Mouse (Mus musculus): ENCODE measurements around the gene Ccdc144b. TPM values are rescaled to one million over a fixed set of nuclear protein-coding genes. Genes with fewer than 3 reads are reported as not detected.
A peak's percentile ranks its signal among the peaks of the same experiment; 100 is the strongest.

Ccdc144b gene
- total RNA-seq, 2 experiments from 2014 or later = not detected

DNA sequence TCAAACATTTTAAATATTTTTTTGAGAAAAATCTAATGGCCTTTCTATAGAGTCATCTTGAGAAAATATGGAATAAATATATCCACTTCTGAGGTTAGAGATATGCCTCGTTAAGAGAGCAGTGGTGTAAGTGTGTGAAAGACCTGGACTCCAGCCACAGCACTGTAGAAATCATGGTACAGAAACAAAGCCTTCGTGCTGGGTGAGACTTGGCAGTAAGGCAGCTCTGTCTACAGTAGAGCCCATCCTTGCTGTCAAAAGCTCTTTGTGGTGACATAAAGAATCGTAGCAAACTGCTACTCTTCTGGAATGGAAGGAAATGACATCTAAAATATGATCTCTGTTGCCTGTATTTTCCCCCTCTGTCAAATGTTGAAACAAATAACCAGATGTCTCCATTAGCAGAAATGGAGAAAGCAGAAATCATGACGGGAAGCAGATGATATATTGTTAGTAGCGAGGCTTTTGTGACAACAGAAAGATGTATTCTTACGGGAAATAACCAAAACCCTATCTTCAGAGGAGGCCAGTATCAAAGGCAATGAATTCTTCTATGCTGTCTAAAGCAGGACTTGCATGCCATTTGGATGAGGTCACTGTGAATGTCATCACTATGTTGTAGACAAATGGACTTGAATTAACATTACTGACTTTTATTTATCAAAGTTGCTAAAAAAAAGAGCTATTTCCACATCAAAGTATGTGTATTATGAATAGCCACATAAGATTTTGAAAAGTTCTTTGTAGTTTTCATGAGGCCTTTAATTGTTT is 21.4 kb downstream of the Ccdc144b start:
- intact Hi-C loops (cut with DNase I) = no loop called here
- no peak for DNase-seq (ENCODE audit: low spot score in 2 of 2)

DNA sequence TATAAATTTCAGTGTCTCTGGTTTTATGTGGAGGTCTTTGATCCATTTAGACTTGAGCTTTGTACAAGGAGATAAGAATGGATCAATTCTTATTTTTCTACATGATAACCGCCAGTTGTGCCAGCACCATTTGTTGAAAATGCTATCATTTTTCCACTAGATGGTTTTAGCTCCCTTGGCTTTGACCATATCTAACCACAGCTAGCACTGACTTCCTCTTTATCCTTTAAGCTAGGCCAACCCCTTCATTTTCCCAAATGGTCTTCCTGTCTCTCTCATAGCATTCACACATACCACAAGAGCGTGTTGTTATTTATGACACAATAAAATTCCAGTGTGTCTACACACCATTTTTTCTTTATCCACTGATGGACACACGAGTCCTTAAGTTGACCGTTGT is 23.4 kb downstream of the Ccdc144b start:
- intact Hi-C loops (cut with DNase I) = no loop called here

DNA sequence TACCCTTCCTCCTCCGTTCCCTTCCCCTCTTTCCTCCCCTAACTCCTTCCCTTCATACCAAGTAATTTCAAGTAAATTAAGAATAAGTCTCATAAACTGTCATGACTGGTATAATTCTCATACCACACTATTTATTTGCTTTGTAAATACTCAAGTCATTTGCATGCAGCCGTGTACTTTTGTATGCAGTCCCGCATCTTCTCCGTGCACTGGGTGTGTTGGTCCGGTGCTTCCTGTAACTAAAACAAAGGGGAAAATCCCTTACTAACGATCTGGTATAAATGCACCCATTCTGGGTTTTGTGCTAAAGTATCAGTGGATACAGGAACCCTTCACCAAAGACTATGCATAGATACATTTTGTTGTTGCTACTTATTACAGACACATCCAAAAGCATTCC is 27.6 kb downstream of the Ccdc144b start:
- no peak for DNase-seq (ENCODE audit: low spot score in 2 of 2)
- intact Hi-C loops (cut with DNase I) = no loop called here

More for the DNA sequence above, 23.4 kb downstream of the Ccdc144b start:
- no peak for DNase-seq (ENCODE audit: low spot score in 2 of 2)

- intact Hi-C loops (cut with DNase I) = no loop called here
- DNase-seq (ENCODE audit: low spot score in 2 of 2) = no peak
These were observed 42.1 kb downstream of the Ccdc144b start for GRCm38 (mm10) chr3:36011239-36011638.

DNA sequence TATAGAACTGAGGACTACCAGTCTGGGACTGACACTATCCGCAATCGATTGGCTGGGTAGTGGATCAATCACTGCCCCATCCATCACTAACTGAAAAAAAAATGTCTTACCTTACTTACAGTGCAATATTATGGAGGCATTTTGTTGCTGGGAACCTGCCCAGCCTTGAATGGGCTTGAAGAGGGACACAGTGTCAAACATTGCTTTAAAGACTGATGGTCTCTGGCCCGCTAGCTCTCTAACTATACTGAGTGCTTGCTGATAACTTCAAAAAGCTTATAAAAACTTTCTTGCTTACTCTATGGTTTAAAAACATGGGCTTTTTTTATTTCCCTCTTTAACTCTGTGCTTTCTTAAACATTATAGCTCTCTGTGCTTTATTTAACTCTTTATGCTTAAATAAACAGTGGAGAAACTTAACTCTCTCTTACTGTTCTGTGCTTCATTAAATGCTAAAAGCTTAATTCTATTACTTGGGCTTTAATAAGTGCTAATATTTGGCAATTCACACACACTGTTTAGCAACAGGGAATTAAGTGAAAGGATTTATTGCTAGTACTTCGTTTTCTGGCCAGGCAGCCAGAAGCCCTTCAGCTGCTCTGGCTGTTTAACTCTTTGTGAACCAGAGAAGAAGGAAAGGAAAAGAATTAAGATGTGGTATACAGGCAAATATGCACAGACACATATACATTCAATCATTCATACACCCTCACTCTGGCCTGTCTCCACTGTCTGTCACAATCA is 44.8 kb downstream of the Ccdc144b start:
- no peak for DNase-seq (ENCODE audit: low spot score in 2 of 2)
- intact Hi-C loops (cut with DNase I) = no loop called here

- no peak for DNase-seq (ENCODE audit: low spot score in 2 of 2)
- intact Hi-C loops (cut with DNase I) = no loop called here
These were observed 49.1 kb downstream of the Ccdc144b start for GRCm38 (mm10) chr3:36004028-36004895.

- DNase-seq (ENCODE audit: low spot score in 2 of 2) = peak; percentile 97
- intact Hi-C loops (cut with DNase I) = loop anchor here (2.0 kb wide), 1 partner anchor 64 kb away; the partner anchor contains the start of gene Acad9
These were observed 52.8 kb downstream of the Ccdc144b start, which contains the start of gene Mccc1 for GRCm38 (mm10) chr3:36000275-36001239. Gene Mccc1 (minus strand): TSS chr3:36000678.

GRCm38 (mm10) chr3:35994552-35995531 is 58.5 kb downstream of the Ccdc144b start:
- no peak for DNase-seq (ENCODE audit: low spot score in 2 of 2)
- intact Hi-C loops (cut with DNase I) = no loop called here

DNA sequence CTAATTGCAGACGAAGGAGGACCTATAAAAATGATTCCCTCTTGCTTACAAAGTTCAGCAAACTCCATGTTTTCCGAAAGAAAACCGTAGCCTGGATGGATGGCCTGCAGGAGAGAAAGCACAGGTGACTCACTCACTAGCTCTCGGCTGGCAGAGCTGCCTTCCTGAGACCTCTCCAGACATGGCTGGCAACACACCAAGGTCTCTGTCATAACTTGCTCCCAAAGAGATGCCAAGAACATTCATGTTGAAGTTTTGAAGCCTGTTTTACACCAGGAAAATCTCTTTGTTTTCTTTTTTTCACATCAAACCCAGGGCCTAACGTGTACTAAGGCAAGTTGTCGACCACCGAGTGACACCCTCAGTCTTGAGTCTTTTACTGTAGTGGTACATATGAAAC is 62.6 kb downstream of the Ccdc144b start:
- intact Hi-C loops (cut with DNase I) = no loop called here

DNA sequence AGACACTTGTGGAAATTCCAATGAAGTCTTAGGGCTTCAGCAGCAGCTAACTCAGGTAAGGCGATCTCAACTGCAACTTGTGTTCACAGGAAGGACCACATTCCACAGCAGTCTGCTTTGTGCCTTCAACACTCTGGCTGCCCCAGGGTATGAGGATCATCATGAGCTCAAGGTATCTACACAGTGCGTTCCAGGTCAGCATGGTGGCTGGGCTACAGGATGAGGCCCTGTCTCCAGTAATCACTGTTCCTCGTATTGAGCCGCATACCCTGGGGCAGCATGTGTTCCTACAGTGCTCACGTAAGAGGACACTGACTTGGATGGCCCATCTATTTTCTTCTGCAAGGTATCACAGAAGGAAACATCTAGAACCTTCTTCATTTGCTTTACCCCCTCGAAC is 65.3 kb downstream of the Ccdc144b start:
- DNase-seq (ENCODE audit: low spot score in 2 of 2) = no peak
- intact Hi-C loops (cut with DNase I) = no loop called here

More for the DNA sequence above, 62.6 kb downstream of the Ccdc144b start:
- DNase-seq (ENCODE audit: low spot score in 2 of 2) = no peak

GRCm38 (mm10) chr3:35986266-35986665 is 67.1 kb downstream of the Ccdc144b start:
- DNase-seq (ENCODE audit: low spot score in 2 of 2) = no peak

DNA sequence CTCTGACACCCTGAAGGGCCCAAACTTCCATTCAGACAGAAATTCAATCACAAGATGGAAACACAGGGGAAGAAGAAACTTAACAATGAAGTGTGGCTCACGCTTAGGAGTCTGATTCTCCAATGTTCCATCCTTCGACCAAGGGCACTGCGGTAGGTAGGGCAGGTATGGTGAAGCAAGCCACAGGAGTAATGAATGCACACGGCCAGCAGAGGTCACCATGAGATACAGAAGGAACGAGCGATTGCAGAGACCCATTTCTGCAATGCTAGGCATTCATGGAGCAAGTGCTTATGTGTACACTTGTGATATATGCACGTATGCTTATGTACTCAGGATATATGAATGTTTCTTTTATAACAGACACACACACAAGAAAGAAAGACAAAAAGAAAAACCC is 79.8 kb downstream of the Ccdc144b start:
- intact Hi-C loops (cut with DNase I) = loop anchor here (5.0 kb wide), 1 partner anchor 286 kb away; no protein-coding TSS in a partner anchor
- DNase-seq (ENCODE audit: low spot score in 2 of 2) = no peak

More at GRCm38 (mm10) chr3:35986266-35986665, 67.1 kb downstream of the Ccdc144b start:
- intact Hi-C loops (cut with DNase I) = no loop called here

DNA sequence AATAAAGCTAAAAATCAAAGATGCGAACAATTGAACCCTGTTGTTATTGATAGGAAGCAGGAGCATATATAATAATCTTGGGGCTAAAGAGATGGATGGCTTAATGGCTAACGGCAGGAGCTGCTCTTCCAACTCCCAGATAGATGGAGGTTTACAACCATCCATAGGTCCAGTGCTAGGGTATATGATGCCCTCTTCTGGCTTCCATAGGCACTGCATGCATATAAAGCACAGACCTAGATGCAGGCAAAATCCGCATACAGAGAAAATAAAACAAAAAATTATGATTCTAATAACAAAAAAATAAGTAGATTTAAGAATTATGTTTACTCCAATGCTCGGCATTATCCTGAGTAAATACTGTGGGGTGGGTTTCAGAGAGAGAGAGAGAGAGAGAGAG is 80.4 kb downstream of the Ccdc144b start:
- DNase-seq (ENCODE audit: low spot score in 2 of 2) = no peak
- intact Hi-C loops (cut with DNase I) = loop anchor here (5.0 kb wide), 1 partner anchor 286 kb away; no protein-coding TSS in a partner anchor

- intact Hi-C loops (cut with DNase I) = loop anchor here (5.0 kb wide), 1 partner anchor 284 kb away; no protein-coding TSS in a partner anchor
- DNase-seq (ENCODE audit: low spot score in 2 of 2) = no peak
These were observed 82.2 kb downstream of the Ccdc144b start for GRCm38 (mm10) chr3:35971149-35971548.

DNA sequence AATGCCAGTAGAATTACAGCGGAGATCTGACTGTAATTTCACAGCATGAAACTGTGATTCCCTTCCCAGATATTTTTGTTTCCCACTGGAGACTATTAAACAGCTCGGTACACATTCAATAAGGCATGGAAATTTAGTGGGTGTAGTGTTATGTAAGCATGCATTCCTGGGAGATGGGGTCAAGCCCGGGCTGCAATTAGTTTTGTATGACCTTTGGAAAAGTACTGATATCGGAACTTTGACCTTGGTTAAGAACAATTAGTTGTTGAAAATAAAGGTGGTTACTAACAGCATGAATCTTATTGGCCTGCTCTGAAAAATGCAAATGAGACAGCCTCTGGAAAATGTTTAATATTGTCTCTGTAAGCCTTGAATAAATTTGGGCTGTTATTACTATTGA is 82.9 kb downstream of the Ccdc144b start:
- no peak for DNase-seq (ENCODE audit: low spot score in 2 of 2)
- intact Hi-C loops (cut with DNase I) = loop anchor here (5.0 kb wide), 1 partner anchor 283 kb away; no protein-coding TSS in a partner anchor

DNA sequence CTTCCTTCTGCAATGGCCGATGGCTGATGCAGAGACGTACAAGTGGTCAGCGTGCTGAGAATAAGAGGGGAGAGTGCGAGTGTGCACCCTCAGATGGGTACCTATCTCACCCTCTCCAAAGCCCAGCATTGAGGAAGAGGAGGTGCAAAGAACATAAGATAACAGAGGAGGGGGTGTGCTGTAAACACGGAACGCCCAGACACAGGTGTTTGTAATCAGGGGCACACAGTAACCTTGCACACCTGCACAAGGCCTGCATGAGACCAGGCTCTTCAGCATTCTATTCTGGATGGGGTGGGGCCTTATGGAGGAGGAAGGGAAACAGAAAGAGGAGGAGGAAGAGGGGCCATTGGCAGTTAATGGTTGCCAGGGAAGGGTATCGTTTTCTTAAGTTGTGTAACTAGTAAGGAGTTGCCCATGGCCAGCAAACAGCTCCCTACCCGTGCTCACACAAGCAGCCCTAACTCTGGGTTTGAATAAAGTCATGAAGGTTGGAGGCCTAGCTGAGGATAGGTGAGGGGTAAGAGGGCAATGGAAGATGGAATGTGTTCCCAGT is 85.9 kb downstream of the Ccdc144b start:
- intact Hi-C loops (cut with DNase I) = no loop called here

DNA sequence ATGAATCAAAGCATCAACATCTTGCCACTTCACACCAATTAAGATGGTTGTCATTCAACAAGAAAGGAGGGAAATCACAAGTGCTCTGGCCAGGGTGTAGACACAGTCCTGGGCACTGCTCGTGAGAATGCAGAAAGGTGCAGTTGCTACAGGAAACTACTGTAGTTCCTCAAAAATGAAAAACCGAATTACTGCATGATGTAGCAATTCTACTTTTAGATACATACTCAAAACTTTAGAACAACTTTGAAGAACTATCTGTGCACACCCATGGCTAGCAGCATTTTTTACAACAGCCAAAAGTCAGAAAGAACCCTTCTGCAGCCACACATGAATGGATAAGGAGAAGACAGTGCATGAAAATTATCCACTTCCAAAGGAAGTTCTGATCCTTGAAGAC is 86.9 kb downstream of the Ccdc144b start:
- intact Hi-C loops (cut with DNase I) = no loop called here
- no peak for DNase-seq (ENCODE audit: low spot score in 2 of 2)

More for the DNA sequence above, 85.9 kb downstream of the Ccdc144b start:
- DNase-seq (ENCODE audit: low spot score in 2 of 2) = no peak
